Mouse (Mus musculus) mesoderm, embryonic 11.5 days (tissue): ENCODE results near the gene Oit3.

Experiments
- DNase-seq: peaks from one replicate; pipeline ENCODE4 v3.0.0-alpha.2; 2012; ENCODE audit warnings: low read depth, low spot score

The Oit3 gene

GRCm38 (mm10) chr10:59441735-59442134 is at the start of gene Oit3:
Oit3 (minus strand) TSS chr10:59441778.
- DNase-seq, result no peak

DNA sequence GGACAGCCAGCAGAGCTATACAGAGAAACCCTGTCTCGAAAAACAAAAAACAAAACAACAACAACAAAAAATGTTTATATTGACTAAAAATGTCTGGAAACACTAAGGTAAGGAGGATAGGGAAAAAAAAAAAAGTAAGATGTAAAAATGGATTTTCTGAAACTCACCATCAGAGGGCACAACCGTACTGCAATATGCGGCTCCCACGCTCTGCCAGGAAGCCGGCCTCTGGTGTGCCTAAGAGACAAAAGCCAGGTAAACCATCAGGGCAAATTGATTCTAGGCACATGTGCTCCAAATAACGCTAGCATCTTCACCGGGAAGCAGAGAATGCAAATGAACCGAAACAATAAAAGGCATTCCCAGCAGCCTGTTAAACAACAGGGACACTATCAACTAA is 49.3 kb upstream of the Oit3 start:
- DNase-seq, result no peak

DNA sequence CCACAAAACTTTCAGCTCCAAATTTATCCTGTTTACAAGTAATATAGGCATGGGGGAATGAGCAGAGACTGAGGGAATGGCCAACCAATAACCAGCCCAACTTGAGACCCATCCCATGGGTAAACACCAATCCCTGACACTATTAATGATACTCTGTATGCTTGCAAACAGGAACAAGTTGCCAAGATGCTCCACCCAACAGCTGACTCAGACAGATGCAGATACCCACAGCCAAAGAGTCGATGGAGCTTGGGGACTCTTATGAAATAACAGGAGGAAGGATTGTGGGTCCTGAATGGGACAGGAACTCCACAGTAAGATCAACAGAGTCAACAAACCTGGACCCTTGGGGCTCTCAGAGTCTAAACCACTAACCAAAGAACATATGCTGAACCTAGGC is 47.8 kb upstream of the Oit3 start:
- no peak for DNase-seq

- DNase-seq, result no peak
Measured at GRCm38 (mm10) chr10:59487351-59487750, 45.8 kb upstream of the Oit3 start.

DNA sequence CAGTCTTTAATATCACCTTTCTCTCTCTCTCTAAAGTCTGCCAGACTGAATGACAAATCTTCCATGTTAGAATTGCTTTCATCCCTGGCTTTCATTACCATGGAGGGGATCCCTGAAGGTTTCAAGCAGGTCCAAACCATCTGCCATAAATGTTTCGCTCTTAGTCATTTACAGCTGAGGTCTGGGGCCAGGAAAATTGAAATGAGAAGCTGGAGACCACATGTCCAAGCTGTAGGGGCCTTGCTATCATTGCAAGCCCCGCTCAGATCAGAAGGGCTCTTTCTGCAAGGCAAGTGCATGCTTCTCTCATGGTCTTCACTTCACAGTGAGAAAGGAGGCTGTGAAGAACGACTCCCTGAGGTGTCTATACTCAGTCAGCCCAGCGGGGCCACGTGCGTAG is 42.7 kb upstream of the Oit3 start:
- DNase-seq, result no peak

- DNase-seq, result no peak
Measured at GRCm38 (mm10) chr10:59481381-59481780, 39.8 kb upstream of the Oit3 start.

DNA sequence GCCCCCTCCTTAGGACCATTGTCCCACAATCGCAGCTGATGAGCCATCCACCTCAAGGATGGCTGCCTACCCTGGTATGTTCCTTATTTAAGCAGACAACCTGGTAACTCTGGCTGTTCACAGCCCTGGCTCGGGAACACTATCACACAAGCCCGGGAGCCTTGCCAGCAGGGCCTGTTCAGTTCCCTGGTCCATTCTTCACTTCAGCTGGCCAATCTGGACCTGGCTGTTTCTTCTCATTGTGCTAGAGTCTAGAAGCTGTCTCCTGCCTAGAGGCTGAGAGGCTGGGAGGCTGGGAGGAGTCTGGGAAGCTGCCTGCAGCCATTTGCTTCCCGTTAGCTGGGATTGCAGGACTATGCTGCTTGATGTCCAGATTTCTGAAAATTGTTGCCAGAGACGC is 28.9 kb upstream of the Oit3 start:
- DNase-seq, result no peak

GRCm38 (mm10) chr10:59467297-59467696 is 25.7 kb upstream of the Oit3 start:
- DNase-seq, result no peak

DNA sequence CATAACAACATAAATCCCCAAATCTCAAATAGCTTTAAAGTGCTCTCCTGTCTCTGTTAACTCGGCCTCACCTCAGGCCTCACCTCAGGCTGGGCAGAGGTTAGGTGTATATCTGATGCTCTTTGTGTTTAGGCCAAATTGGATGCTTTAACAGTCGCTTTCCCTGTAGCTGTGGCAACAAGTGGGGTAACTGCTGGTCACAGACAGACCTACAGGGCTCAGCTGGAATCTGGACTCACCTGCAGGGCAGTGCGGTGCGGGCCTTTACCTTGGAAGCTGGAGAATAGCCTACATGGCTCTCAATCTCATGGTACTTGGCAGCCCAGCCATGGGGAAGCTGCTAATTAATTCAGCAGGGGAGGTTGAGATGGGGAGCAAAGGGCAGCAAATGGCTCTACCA is 25.0 kb upstream of the Oit3 start:
- DNase-seq, result no peak

DNA sequence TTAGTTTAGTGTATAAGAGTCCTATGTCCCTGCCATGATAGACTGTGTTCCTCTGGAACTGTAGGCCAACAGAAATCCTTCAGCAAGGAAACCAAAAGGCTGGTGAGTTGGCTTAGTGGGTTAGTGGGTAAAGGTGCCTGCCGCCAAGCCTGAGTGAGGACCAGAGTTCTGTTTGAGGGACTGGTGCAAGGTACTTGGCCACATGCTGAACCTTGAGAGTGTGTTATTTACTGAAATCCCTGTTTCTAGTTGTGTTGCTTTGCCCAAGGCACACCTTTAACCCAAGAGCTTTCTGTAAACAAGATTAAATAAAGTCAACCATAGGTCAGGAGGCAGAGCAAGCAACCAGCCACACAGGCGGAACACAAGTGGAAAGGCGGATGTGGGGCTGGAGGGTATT is 24.0 kb upstream of the Oit3 start:
- DNase-seq, result no peak

DNA sequence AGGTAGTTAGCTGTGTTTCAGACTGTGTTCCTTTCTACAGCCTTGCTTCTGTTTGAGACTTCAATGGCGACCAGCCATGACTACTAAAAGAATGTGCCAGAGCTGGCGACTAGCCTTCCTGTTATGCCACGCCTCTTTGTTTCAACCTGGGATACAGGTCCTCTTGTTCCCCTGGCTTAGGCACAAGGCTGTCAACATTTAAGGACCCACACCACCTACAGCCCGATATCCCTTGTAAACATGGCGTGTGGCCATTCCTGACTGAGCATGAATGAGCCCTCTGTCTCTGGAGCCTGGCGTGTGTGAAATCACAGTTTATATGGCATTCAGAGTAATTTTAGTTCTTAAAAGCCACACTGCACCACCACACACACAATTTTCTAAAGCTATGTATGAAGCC is 20.7 kb upstream of the Oit3 start:
- no peak for DNase-seq

GRCm38 (mm10) chr10:59459767-59460166 is 18.2 kb upstream of the Oit3 start:
- DNase-seq, result no peak

DNA sequence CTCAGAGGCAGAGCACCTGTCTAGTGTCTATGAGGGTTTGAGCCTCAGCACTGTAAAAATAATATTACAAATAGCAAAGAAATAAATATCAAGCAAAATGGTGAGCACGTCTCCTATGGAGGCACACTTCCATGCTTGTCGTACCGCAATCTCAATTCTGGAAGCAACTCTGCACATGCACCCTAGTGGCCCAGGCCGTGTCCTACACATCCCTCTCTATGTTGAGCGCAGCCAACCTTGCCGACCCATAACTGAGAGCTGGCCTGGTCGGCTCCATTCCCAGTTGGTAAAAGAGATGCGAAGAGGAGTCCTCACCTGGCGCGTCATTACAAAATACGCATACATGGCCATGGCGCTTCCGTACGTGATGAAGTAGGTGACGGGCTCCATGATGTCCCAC is 13.1 kb upstream of the Oit3 start:
- no peak for DNase-seq

DNA sequence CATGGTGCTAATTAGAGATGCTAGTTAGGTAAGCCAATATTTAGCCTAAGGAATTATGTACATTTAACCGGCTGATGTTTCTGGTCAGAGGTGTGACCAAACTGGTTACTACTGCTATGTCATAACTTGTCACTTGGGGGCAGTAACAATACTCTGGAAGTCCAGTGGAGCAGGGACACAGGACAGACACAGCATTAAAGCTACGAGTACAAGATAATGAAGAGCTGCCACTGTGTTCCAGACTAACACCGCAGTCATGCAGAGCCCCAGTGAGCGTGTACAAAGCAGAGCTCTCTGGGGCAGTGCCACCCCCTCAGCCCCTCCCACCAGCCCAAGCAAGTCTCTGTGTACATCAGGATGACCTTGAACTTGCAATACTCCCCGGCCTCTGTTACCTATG is 10.3 kb upstream of the Oit3 start:
- peak; percentile 33 for DNase-seq

GRCm38 (mm10) chr10:59447546-59447945 is 6.0 kb upstream of the Oit3 start:
- no peak for DNase-seq

DNA sequence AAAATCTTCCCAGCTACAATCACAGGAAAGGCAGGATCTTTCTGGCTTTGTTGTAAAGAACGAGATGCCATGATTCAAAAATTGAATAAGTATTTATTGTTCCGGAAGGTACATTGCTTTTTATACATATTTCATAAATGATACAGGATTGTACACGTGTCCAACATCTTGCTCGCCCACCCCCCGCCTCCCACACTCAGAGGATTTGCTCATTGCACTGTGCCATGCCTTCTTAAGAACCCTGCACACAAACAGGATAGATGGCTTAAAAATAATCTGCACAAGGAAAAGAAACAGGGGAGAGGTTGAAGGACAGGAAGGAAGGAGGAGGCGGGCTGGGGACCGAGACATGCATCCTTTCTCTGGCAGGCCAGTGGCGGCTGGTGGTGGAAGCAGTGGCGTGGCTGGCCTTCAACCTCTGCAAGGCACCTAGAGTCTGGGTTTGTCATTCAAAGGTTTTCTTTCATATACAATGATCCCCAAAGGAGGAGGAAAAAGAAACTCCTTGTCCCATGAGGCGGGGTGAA is 5.4 kb upstream of the Oit3 start:
- no peak for DNase-seq

DNA sequence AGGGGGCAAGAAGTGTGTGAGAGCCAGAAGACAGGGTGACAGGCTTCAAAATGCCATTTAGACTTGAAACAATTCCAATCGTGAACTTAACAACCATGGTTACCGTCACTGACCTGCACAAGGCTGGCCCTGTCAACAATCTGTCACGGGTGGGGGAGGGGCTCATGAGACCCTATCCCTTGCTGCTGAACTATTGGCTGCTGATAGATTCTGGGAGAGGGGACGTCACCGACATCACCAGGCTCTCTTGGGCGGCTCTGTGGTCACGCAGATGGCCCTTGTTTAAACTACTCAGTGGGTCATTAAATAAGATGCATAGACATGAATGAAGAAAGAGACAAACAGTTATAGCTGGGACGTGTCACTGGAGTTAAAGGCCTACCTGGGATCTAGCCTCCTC is 3.1 kb upstream of the Oit3 start:
- peak; percentile 36 for DNase-seq

GRCm38 (mm10) chr10:59444106-59444505 is 2.5 kb upstream of the Oit3 start:
- DNase-seq, result no peak

GRCm38 (mm10) chr10:59443212-59443611 is 1.6 kb upstream of the Oit3 start:
- DNase-seq, result peak; percentile 54

- DNase-seq, result no peak
Measured at GRCm38 (mm10) chr10:59440177-59440576, 1.4 kb downstream of the Oit3 start.

- DNase-seq, result no peak
Measured at GRCm38 (mm10) chr10:59439508-59439931, 2.1 kb downstream of the Oit3 start.

DNA sequence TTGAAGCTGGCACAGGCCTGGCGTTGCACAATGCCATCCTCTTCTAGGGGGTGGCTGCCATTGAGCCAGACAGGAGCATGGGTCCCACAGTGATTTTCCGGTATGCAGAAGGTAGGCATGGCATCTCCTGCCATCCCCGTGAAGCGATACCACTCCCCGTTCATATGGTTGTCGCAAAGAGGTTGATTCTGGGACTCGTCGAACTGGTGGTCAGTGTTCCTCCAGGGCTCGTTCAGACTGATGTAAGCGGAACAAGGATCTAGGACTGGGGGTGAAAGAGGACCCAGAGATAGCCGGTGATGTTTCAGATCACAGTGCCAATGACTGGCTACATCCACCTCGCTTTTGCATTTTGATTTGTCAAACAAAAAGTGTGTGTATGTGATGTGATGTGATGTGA is 2.9 kb downstream of the Oit3 start:
- no peak for DNase-seq

- no peak for DNase-seq
Measured at GRCm38 (mm10) chr10:59435746-59436145, 5.8 kb downstream of the Oit3 start.

DNA sequence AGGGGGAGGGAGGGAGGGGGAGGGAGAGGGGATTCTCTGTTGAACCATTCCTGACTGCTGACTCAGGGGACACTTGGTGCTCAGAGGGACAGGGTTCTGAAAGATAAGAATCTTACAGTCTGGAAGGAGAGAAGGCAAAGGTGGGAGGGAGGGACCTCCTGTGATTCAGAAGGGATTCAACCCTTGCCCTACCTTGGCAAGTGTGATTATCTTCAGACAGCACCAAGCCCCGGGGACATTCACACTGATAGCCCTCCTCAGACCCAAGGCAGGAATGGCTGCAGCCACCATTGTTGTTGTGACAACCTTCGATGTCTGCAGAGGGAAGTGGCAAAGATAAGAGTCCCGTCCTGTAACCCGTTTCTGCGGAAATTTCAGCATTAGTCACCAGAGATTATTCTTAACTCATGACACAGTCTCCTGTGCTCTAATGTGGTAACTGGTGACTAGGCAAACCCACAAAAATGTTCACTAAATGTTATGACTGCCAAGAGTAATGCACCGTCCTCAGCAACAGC is 10.8 kb downstream of the Oit3 start:
- no peak for DNase-seq
